Mouse (Mus musculus): ENCODE data around the gene Gm11985. TPM values are rescaled to one million over a fixed set of nuclear protein-coding genes. Genes with fewer than 3 reads are reported as not detected.

Gm11985 gene
- polyA plus RNA-seq, 1 experiment from 2014 or later: not detected

DNA sequence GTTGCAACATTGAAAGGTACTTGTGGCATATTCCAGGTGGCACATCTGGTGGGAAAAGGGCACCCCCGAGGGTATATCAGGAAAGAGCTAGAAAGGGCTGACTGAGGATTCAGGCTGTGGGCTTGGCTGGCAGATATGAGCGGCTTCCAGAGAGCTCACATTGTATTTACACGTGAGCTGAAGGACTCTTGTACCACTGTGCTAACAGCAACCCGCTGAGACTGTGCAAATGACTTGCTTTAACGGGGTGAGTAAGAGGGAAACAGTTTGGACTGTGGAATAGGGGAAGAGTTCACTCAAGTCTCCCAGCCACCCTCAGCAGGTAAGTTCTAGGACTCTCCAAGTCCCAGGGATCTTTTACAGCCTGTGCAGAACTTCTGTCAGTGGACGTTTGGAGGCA is 14.7 kb downstream of the Gm11985 start:
- no peak overlapping the region for H3K27ac ChIP-seq (ENCODE audit: low read length)
- H3K36me3 ChIP-seq (ENCODE audit: control insufficient read depth, insufficient read depth, low read length): no peaks in the 10 kb centered on the region
- H3K9me3 ChIP-seq (ENCODE audit: control insufficient read depth, low read length): no peaks in the 10 kb centered on the region
- no peak overlapping the region for H3K4me2 ChIP-seq (ENCODE audit: low read depth, low read length)
- no peaks in the 10 kb centered on the region for H3K27me3 ChIP-seq (replicated peaks; ENCODE audit: control insufficient read depth, insufficient read depth, low read length)
- H3K4me1 ChIP-seq (ENCODE audit: control insufficient read depth, insufficient read depth, low read length): no peaks in the 10 kb centered on the region
- no peak overlapping the region for H3K4me3 ChIP-seq (ENCODE audit: low read length)
- ATAC-seq: peak; percentile 68
- no peak overlapping the region for H3K9ac ChIP-seq (ENCODE audit: low read depth, low read length)
- 62% methylated on average over 6 of the region's 6 CpGs for WGBS

- Histone ChIP-seq H3K4me1 (ENCODE audit: control insufficient read depth, insufficient read depth, low read length) (no peaks in the 10 kb centered on the region), H3K27me3 (replicated peaks; ENCODE audit: control insufficient read depth, insufficient read depth, low read length) (no peaks in the 10 kb centered on the region), H3K9ac (ENCODE audit: low read depth, low read length) (no peak overlapping the region), H3K36me3 (ENCODE audit: control insufficient read depth, insufficient read depth, low read length) (no peaks in the 10 kb centered on the region), H3K4me3 (ENCODE audit: low read length) (no peak overlapping the region), H3K27ac (ENCODE audit: low read length) (no peak overlapping the region), H3K4me2 (ENCODE audit: low read depth, low read length) (no peak overlapping the region), H3K9me3 (ENCODE audit: control insufficient read depth, low read length) (no peaks in the 10 kb centered on the region)
- no peak for ATAC-seq
- WGBS: 95% methylated on average over 1 of the region's 1 CpGs
These were observed 18.7 kb downstream of the Gm11985 start for GRCm38 (mm10) chr11:7169645-7170044.

- no peak overlapping the region for H3K9ac ChIP-seq (ENCODE audit: low read depth, low read length)
- H3K4me1 ChIP-seq (ENCODE audit: control insufficient read depth, insufficient read depth, low read length): peaks cover 12% of the 10 kb centered on the region
- H3K4me2 ChIP-seq (ENCODE audit: low read depth, low read length): no peak overlapping the region
- no peak for ATAC-seq
- H3K27ac ChIP-seq (ENCODE audit: low read length): no peak overlapping the region
- no peaks in the 10 kb centered on the region for H3K36me3 ChIP-seq (ENCODE audit: control insufficient read depth, insufficient read depth, low read length)
- no peak overlapping the region for H3K4me3 ChIP-seq (ENCODE audit: low read length)
- 78% methylated on average over 4 of the region's 4 CpGs for WGBS
- H3K27me3 ChIP-seq (replicated peaks; ENCODE audit: control insufficient read depth, insufficient read depth, low read length): no peaks in the 10 kb centered on the region
- H3K9me3 ChIP-seq (ENCODE audit: control insufficient read depth, low read length): no peaks in the 10 kb centered on the region
These were observed 24.0 kb downstream of the Gm11985 start for GRCm38 (mm10) chr11:7164416-7164815.

- Histone ChIP-seq H3K9ac (ENCODE audit: low read depth, low read length) (no peak overlapping the region), H3K27ac (ENCODE audit: low read length) (peak overlapping the region; percentile 78; the same call in 1 of the 2 replicates), H3K9me3 (ENCODE audit: control insufficient read depth, low read length) (no peaks in the 10 kb centered on the region), H3K4me3 (ENCODE audit: low read length) (no peak overlapping the region), H3K27me3 (replicated peaks; ENCODE audit: control insufficient read depth, insufficient read depth, low read length) (no peaks in the 10 kb centered on the region), H3K4me2 (ENCODE audit: low read depth, low read length) (no peak overlapping the region), H3K36me3 (ENCODE audit: control insufficient read depth, insufficient read depth, low read length) (no peaks in the 10 kb centered on the region), H3K4me1 (ENCODE audit: control insufficient read depth, insufficient read depth, low read length) (peaks cover 12% of the 10 kb centered on the region)
- ATAC-seq: no peak; the same call in 1 of the 2 replicates
- WGBS: 86% methylated on average over 8 of the region's 8 CpGs
These were observed 26.7 kb downstream of the Gm11985 start for GRCm38 (mm10) chr11:7161502-7162174.

DNA sequence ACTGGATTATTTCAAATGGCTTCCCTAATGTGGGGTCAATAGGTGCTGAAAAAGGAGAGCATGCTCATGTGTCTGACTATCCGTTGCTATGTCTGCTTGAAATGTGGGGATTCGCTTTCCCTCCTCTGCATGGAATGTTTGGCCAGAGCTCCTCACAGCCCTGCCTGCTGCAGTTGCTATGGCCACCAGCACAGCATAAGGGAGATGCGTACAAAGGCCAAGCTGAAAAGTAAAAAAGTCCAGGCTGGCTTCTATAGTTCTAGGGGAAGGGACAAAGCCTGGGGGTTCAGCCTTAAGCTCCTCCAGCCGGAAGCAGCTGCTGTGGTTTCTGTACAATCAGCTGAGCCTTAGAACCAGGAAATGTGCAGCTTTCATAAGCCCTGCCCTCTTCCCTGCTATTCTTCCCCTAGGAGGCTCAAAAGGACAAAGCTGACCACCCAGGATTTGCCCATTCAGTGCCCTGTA is 27.7 kb downstream of the Gm11985 start:
- Histone ChIP-seq H3K4me3 (ENCODE audit: low read length) (no peak overlapping the region), H3K9ac (ENCODE audit: low read depth, low read length) (no peak overlapping the region), H3K4me1 (ENCODE audit: control insufficient read depth, insufficient read depth, low read length) (peaks cover 12% of the 10 kb centered on the region), H3K9me3 (ENCODE audit: control insufficient read depth, low read length) (no peaks in the 10 kb centered on the region), H3K4me2 (ENCODE audit: low read depth, low read length) (no peak overlapping the region), H3K27ac (ENCODE audit: low read length) (peak overlapping the region; percentile 78), H3K36me3 (ENCODE audit: control insufficient read depth, insufficient read depth, low read length) (no peaks in the 10 kb centered on the region), H3K27me3 (replicated peaks; ENCODE audit: control insufficient read depth, insufficient read depth, low read length) (no peaks in the 10 kb centered on the region)
- peak; percentile 89 for ATAC-seq
- WGBS: 30% methylated on average over 4 of the region's 4 CpGs

GRCm38 (mm10) chr11:7160146-7160545 is 28.2 kb downstream of the Gm11985 start:
- Histone ChIP-seq H3K4me2 (ENCODE audit: low read depth, low read length) (no peak overlapping the region), H3K9ac (ENCODE audit: low read depth, low read length) (no peak overlapping the region), H3K27ac (ENCODE audit: low read length) (peak overlapping the region; percentile 78), H3K36me3 (ENCODE audit: control insufficient read depth, insufficient read depth, low read length) (no peaks in the 10 kb centered on the region), H3K27me3 (replicated peaks; ENCODE audit: control insufficient read depth, insufficient read depth, low read length) (no peaks in the 10 kb centered on the region), H3K4me1 (ENCODE audit: control insufficient read depth, insufficient read depth, low read length) (peaks cover 12% of the 10 kb centered on the region), H3K4me3 (ENCODE audit: low read length) (no peak overlapping the region), H3K9me3 (ENCODE audit: control insufficient read depth, low read length) (no peaks in the 10 kb centered on the region)
- ATAC-seq: peak; percentile 44; the same call in 1 of the 2 replicates
- WGBS: 70% methylated on average over 6 of the region's 6 CpGs

DNA sequence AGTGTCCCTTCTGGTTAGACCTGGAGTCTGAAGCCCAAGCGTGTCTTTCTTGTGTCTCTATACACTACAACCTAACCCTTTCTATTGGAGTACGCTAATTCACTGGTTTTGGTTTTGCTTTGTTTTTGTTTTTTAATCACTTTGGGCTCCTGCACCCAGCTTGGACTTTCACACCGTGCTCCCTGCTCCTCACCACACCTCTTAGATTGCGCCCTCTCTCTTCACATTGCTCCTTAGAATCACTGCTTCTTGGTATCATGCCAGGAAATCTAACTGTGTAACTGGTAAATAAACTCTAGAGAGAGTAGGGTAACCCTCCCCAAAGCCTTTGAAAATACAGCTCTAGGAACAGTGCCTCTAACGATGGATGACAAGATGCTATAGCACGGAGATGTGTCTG is 30.2 kb downstream of the Gm11985 start:
- no peaks in the 10 kb centered on the region for H3K36me3 ChIP-seq (ENCODE audit: control insufficient read depth, insufficient read depth, low read length)
- H3K27ac ChIP-seq (ENCODE audit: low read length): no peak overlapping the region
- no peaks in the 10 kb centered on the region for H3K27me3 ChIP-seq (replicated peaks; ENCODE audit: control insufficient read depth, insufficient read depth, low read length)
- H3K4me3 ChIP-seq (ENCODE audit: low read length): no peak overlapping the region
- no peak overlapping the region for H3K4me2 ChIP-seq (ENCODE audit: low read depth, low read length)
- H3K9ac ChIP-seq (ENCODE audit: low read depth, low read length): no peak overlapping the region
- 86% methylated on average over 6 of the region's 6 CpGs for WGBS
- no peak for ATAC-seq
- H3K9me3 ChIP-seq (ENCODE audit: control insufficient read depth, low read length): no peaks in the 10 kb centered on the region
- peaks cover 12% of the 10 kb centered on the region for H3K4me1 ChIP-seq (ENCODE audit: control insufficient read depth, insufficient read depth, low read length)

GRCm38 (mm10) chr11:7156427-7156826 is 31.9 kb downstream of the Gm11985 start:
- no peak overlapping the region for H3K4me3 ChIP-seq (ENCODE audit: low read length)
- H3K27ac ChIP-seq (ENCODE audit: low read length): no peak overlapping the region
- H3K27me3 ChIP-seq (replicated peaks; ENCODE audit: control insufficient read depth, insufficient read depth, low read length): no peaks in the 10 kb centered on the region
- H3K36me3 ChIP-seq (ENCODE audit: control insufficient read depth, insufficient read depth, low read length): no peaks in the 10 kb centered on the region
- no peak for ATAC-seq
- no peak overlapping the region for H3K9ac ChIP-seq (ENCODE audit: low read depth, low read length)
- no peak overlapping the region for H3K4me2 ChIP-seq (ENCODE audit: low read depth, low read length)
- H3K9me3 ChIP-seq (ENCODE audit: control insufficient read depth, low read length): no peaks in the 10 kb centered on the region
- peaks cover 12% of the 10 kb centered on the region for H3K4me1 ChIP-seq (ENCODE audit: control insufficient read depth, insufficient read depth, low read length)
- WGBS: 47% methylated on average over 4 of the region's 4 CpGs

GRCm38 (mm10) chr11:7153081-7153480 is 35.3 kb downstream of the Gm11985 start:
- no peaks in the 10 kb centered on the region for H3K36me3 ChIP-seq (ENCODE audit: control insufficient read depth, insufficient read depth, low read length)
- no peak overlapping the region for H3K4me2 ChIP-seq (ENCODE audit: low read depth, low read length)
- WGBS: 68% methylated on average over 8 of the region's 8 CpGs
- no peaks in the 10 kb centered on the region for H3K4me1 ChIP-seq (ENCODE audit: control insufficient read depth, insufficient read depth, low read length)
- no peaks in the 10 kb centered on the region for H3K27me3 ChIP-seq (replicated peaks; ENCODE audit: control insufficient read depth, insufficient read depth, low read length)
- no peak overlapping the region for H3K27ac ChIP-seq (ENCODE audit: low read length)
- H3K4me3 ChIP-seq (ENCODE audit: low read length): no peak overlapping the region
- no peak for ATAC-seq
- no peaks in the 10 kb centered on the region for H3K9me3 ChIP-seq (ENCODE audit: control insufficient read depth, low read length)
- H3K9ac ChIP-seq (ENCODE audit: low read depth, low read length): no peak overlapping the region

GRCm38 (mm10) chr11:7152371-7152770 is 36.0 kb downstream of the Gm11985 start:
- WGBS: 93% methylated on average over 12 of the region's 12 CpGs
- no peak for ATAC-seq
- Histone ChIP-seq H3K9me3 (ENCODE audit: control insufficient read depth, low read length) (no peaks in the 10 kb centered on the region), H3K4me2 (ENCODE audit: low read depth, low read length) (no peak overlapping the region), H3K36me3 (ENCODE audit: control insufficient read depth, insufficient read depth, low read length) (no peaks in the 10 kb centered on the region), H3K27ac (ENCODE audit: low read length) (no peak overlapping the region), H3K4me3 (ENCODE audit: low read length) (no peak overlapping the region), H3K27me3 (replicated peaks; ENCODE audit: control insufficient read depth, insufficient read depth, low read length) (no peaks in the 10 kb centered on the region), H3K4me1 (ENCODE audit: control insufficient read depth, insufficient read depth, low read length) (no peaks in the 10 kb centered on the region), H3K9ac (ENCODE audit: low read depth, low read length) (no peak overlapping the region)

All from intestine, embryonic 16.5 days (tissue).